Mouse (Mus musculus): ENCODE data around the gene Slc22a23.

- TF ChIP-seq CTCF (IDR thresholded peaks at IDR 0.05; ENCODE audit: borderline replicate concordance, insufficient read depth, low read depth, low read length) (no peak), POLR2A (IDR thresholded peaks at IDR 0.05; ENCODE audit: borderline replicate concordance, insufficient read depth, low read length) (no peak)
These were observed 87.8 kb downstream of the Slc22a23 start for GRCm38 (mm10) chr13:34257177-34257576.

Measured in cerebellum, adult 2 months (tissue).